Mouse (Mus musculus): ENCODE results near the gene Unk. TPM values are rescaled to one million over a fixed set of nuclear protein-coding genes. Genes with fewer than 3 reads are reported as not detected.

The Unk gene
- polyA plus RNA-seq, 1 experiment = 14.5 TPM

DNA sequence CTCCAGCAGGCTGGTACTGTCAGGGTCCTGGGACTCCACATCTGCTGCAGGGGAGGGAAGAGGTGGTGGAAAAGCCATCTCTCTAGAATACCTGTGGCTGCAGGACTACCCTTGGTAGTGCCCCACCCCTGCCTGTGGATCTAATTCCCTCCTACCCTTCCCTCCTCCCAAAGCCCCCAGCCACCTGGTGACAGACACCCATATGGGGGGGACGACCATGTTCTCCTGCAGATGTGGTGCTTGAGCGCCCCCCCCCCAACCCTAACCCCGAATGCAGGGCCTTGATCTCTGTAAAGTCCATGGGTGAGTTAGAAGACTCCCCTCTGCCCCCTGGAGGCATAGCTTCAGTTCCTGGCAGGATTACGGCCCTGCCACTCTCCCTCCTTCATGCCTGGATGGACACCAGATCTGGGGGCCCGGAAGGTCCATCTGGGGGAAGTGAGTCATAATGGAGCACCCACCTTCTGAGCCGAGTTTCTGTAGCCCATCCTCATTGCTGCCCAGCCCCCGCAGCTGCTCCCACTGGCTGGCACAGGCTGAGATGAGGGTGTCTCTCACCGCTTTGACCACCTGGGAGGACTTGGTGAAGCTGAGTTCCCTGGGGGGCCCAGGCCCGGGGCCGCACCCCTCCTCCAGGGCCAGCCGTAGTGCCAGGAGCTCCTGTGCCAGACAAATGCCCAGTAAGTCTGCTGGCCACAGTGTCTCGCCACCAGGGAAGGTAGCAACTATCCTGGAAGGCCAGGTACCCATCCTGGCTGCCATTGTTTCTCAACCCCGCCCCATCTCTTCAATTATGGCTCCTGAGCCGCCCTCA is 77.0 kb downstream of the Unk start:
- no peak for TF ChIP-seq MAX (IDR thresholded peaks at IDR 0.05)
- TF ChIP-seq MYOG (IDR thresholded peaks at IDR 0.05; ENCODE audit: control insufficient read depth, extremely low read depth, insufficient read length) = no peak
- no peak for TF ChIP-seq FOSL1 (IDR thresholded peaks at IDR 0.05; ENCODE audit: insufficient read depth, low read length, poor library complexity, severe bottlenecking)
- TF ChIP-seq CEBPB (IDR thresholded peaks at IDR 0.05; ENCODE audit: low read depth) = no peak
- TF ChIP-seq USF1 (IDR thresholded peaks at IDR 0.05; ENCODE audit: low read depth) = no peak
- no peak for TF ChIP-seq MYOD1 (IDR thresholded peaks at IDR 0.05; ENCODE audit: control insufficient read depth, insufficient read length, low read depth)
- no peak for TF ChIP-seq CTCF (IDR thresholded peaks at IDR 0.05; ENCODE audit: control insufficient read depth, insufficient read depth, insufficient read length)

DNA sequence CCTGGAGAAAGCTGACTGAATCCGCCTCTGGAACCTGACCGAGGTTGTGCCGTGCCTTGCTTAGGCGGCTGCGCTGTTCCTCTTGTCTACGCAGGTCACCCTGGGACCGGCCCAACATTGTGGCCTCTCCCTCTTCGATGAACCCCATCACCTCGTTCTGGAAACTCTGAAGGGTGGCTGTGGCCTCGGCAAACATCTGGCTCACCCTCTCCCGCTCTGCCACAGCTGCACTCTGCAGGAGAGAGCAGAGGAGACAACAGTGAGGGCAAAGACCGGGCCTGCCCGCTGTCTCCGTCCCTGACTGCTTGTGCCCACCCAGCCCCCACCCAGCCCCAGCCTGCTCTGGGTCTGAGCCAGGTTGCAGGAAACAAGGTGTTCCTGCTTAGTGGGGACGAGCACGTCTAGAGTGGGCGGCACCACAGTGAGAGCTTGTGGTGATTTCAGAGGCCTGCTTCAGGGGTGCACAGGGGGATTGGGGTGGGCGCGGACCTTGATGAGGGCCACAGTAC is 77.7 kb downstream of the Unk start:
- peaks cover 25% of the 10 kb centered on the region for H3K36me3 ChIP-seq (ENCODE audit: control insufficient read depth, insufficient read depth)
- H3ac ChIP-seq (ENCODE audit: control insufficient read depth, insufficient read length, low read depth) = peak overlapping the region; percentile 47
- H3K27me3 ChIP-seq (ENCODE audit: control insufficient read depth, insufficient read depth, insufficient read length) = no peaks in the 10 kb centered on the region
- peaks cover 44% of the 10 kb centered on the region for H3K79me2 ChIP-seq (ENCODE audit: control insufficient read depth, insufficient read depth)
- H3K4me3 ChIP-seq (ENCODE audit: insufficient read depth, poor library complexity, severe bottlenecking) = peak overlapping the region; percentile 97
- peaks cover 9% of the 10 kb centered on the region for H3K79me3 ChIP-seq (ENCODE audit: low read depth)
- TF ChIP-seq FOSL1 (IDR thresholded peaks at IDR 0.05; ENCODE audit: insufficient read depth, low read length, poor library complexity, severe bottlenecking) (no peak), USF1 (IDR thresholded peaks at IDR 0.05; ENCODE audit: low read depth) (no peak), MYOD1 (IDR thresholded peaks at IDR 0.05; ENCODE audit: control insufficient read depth, insufficient read length, low read depth) (no peak), MYOG (IDR thresholded peaks at IDR 0.05; ENCODE audit: control insufficient read depth, extremely low read depth, insufficient read length) (no peak), MAX (IDR thresholded peaks at IDR 0.05) (no peak), CTCF (IDR thresholded peaks at IDR 0.05; ENCODE audit: control insufficient read depth, insufficient read depth, insufficient read length) (no peak), CEBPB (IDR thresholded peaks at IDR 0.05; ENCODE audit: low read depth) (no peak)

More for the DNA sequence above, 77.0 kb downstream of the Unk start:
- Histone ChIP-seq H3K79me2 (ENCODE audit: control insufficient read depth, insufficient read depth) (peaks cover 44% of the 10 kb centered on the region), H3K4me3 (ENCODE audit: insufficient read depth, poor library complexity, severe bottlenecking) (peak overlapping the region; percentile 97), H3K27me3 (ENCODE audit: control insufficient read depth, insufficient read depth, insufficient read length) (no peaks in the 10 kb centered on the region), H3K36me3 (ENCODE audit: control insufficient read depth, insufficient read depth) (peaks cover 25% of the 10 kb centered on the region), H3K79me3 (ENCODE audit: low read depth) (peaks cover 9% of the 10 kb centered on the region), H3ac (ENCODE audit: control insufficient read depth, insufficient read length, low read depth) (peak overlapping the region; percentile 47)

DNA sequence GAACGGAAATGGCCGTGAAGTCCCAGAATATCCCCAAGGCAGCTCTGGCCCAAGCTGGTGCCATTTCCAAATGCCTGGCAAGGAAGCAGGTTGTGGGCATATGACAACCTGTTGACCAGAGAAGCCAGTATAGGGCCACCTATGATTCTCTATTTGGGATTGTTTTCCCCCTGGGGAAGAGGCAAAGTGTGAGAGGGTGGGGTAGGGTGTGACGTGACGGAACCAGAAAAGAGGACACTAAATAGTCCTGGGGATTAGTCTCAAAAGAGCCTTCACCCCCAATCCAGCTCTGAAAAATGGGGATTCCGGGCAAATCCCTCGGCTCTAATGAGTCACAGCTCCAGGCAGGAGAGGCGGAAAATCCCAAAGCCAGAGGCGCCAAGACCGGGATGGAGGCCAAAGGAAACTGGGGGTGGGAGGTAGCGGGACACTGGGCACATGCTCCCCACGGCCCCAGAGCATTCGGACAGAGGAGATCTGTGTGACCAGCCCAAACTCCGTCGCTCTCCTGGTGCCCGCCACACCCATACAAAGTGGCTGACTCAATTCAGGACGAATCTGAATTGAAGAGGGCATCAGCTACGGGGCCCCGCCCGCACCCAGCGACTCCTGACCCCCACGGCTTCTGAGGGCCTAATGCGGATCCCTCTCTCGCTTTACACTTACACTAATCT is 78.5 kb downstream of the Unk start:
- H3K79me3 ChIP-seq (ENCODE audit: low read depth) = peaks cover 9% of the 10 kb centered on the region
- no peak for TF ChIP-seq MYOD1 (IDR thresholded peaks at IDR 0.05; ENCODE audit: control insufficient read depth, insufficient read length, low read depth)
- TF ChIP-seq CTCF (IDR thresholded peaks at IDR 0.05; ENCODE audit: control insufficient read depth, insufficient read depth, insufficient read length) = no peak
- peak; percentile 33 for TF ChIP-seq MAX (IDR thresholded peaks at IDR 0.05)
- TF ChIP-seq CEBPB (IDR thresholded peaks at IDR 0.05; ENCODE audit: low read depth) = no peak
- no peak for TF ChIP-seq MYOG (IDR thresholded peaks at IDR 0.05; ENCODE audit: control insufficient read depth, extremely low read depth, insufficient read length)
- no peak for TF ChIP-seq FOSL1 (IDR thresholded peaks at IDR 0.05; ENCODE audit: insufficient read depth, low read length, poor library complexity, severe bottlenecking)
- peak; percentile 20 for TF ChIP-seq USF1 (IDR thresholded peaks at IDR 0.05; ENCODE audit: low read depth)
- no peaks in the 10 kb centered on the region for H3K27me3 ChIP-seq (ENCODE audit: control insufficient read depth, insufficient read depth, insufficient read length)
- H3ac ChIP-seq (ENCODE audit: control insufficient read depth, insufficient read length, low read depth) = peak overlapping the region; percentile 55
- H3K4me3 ChIP-seq (ENCODE audit: insufficient read depth, poor library complexity, severe bottlenecking) = peak overlapping the region; percentile 97
- H3K36me3 ChIP-seq (ENCODE audit: control insufficient read depth, insufficient read depth) = peaks cover 25% of the 10 kb centered on the region
- H3K79me2 ChIP-seq (ENCODE audit: control insufficient read depth, insufficient read depth) = peaks cover 44% of the 10 kb centered on the region

DNA sequence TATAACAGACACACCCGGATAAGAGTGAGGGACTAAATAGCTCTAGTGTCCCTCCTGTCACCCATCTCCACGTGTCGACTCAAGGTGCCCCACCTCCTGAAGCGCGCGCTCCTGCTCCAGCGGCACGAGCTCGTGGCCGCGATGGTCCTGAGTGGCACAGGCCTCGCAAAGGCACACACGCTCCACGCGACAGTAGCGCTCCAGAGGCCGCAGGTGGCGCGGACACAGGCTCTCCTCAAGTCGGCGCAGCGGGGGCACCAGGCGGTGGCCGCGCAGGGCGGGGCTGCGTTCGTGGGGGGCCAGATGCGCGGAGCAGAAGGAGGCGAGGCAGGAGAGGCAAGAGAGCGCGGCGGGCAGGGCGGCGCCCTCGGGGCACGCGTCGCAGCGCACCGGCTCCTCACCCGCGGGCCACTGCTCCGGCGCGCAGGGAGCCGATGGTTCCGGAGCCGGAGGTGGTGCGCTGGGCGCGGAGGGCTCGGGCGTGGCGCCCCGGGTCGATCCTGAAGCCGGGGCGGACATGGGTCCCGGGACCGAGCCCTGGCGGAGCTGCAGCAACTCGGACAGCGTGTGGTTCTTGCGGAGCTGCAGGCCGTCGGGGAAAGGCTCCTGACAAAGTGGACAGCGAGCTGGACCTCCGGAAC is 79.4 kb downstream of the Unk start:
- Histone ChIP-seq H3ac (ENCODE audit: control insufficient read depth, insufficient read length, low read depth) (peak overlapping the region; percentile 81), H3K79me3 (ENCODE audit: low read depth) (peaks cover 9% of the 10 kb centered on the region), H3K27me3 (ENCODE audit: control insufficient read depth, insufficient read depth, insufficient read length) (no peaks in the 10 kb centered on the region), H3K36me3 (ENCODE audit: control insufficient read depth, insufficient read depth) (peaks cover 25% of the 10 kb centered on the region), H3K4me3 (ENCODE audit: insufficient read depth, poor library complexity, severe bottlenecking) (peak overlapping the region; percentile 97), H3K79me2 (ENCODE audit: control insufficient read depth, insufficient read depth) (peaks cover 44% of the 10 kb centered on the region)
- TF ChIP-seq CTCF (IDR thresholded peaks at IDR 0.05; ENCODE audit: control insufficient read depth, insufficient read depth, insufficient read length) = peak; percentile 10
- no peak for TF ChIP-seq MYOG (IDR thresholded peaks at IDR 0.05; ENCODE audit: control insufficient read depth, extremely low read depth, insufficient read length)
- peak; percentile 84 for TF ChIP-seq MAX (IDR thresholded peaks at IDR 0.05)

DNA sequence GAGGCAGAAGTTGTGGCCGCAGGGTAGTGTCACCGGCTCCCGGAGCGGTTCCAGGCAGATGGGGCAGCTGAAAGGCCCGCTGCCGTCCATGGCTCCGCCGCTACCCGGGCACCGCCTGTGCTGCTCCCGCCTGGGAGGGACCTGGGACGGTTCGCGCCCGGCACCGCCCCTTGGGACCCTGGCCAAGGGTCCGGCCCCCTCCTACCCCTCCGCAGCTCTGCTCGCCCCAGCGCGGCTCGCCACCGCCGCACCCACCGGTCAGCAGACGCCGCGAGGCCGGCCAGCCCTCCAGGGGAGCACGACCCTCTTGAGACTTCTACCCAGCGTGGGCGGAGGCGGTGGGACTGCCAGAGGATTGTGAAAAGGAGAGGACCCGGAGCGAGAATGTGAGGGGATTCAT is 80.0 kb downstream of the Unk start:
- Histone ChIP-seq H3K79me2 (ENCODE audit: control insufficient read depth, insufficient read depth) (peaks cover 44% of the 10 kb centered on the region), H3K79me3 (ENCODE audit: low read depth) (peaks cover 9% of the 10 kb centered on the region), H3K27me3 (ENCODE audit: control insufficient read depth, insufficient read depth, insufficient read length) (no peaks in the 10 kb centered on the region), H3K4me3 (ENCODE audit: insufficient read depth, poor library complexity, severe bottlenecking) (peak overlapping the region; percentile 97), H3ac (ENCODE audit: control insufficient read depth, insufficient read length, low read depth) (peak overlapping the region; percentile 81), H3K36me3 (ENCODE audit: control insufficient read depth, insufficient read depth) (peaks cover 25% of the 10 kb centered on the region)
- TF ChIP-seq MAX (IDR thresholded peaks at IDR 0.05) (peak; percentile 39), CEBPB (IDR thresholded peaks at IDR 0.05; ENCODE audit: low read depth) (no peak)

All from C2C12 (cell line).